Mouse (Mus musculus) cortical plate, adult 2 months (tissue): ENCODE measurements at regions not wholly inside any gene's neighbourhood (a gene's known extent, or its start where the extent isn't known, plus 50 kb on each side); places are given as distances from the start of the nearest gene placed in this dataset.

Source experiments
- H3K27ac ChIP-seq: fragments of 200-500 bp; 2 replicates; pipeline ENCODE4 v1.5.1; 2012; ENCODE audit warnings: low read length, control low read depth, inconsistent platforms; ENCODE audit not compliant: insufficient read depth
- H3K4me1 ChIP-seq: fragments of 200-500 bp; 2 replicates; pipeline ENCODE4 v1.6.1; 2011; ENCODE audit warnings: low read length; ENCODE audit not compliant: control insufficient read depth, insufficient read depth
- H3K4me3 ChIP-seq: fragments of 200-500 bp; 2 replicates; pipeline ENCODE4 v1.5.1; 2011; ENCODE audit warnings: mild to moderate bottlenecking, low read length, control low read depth; ENCODE audit not compliant: insufficient read depth
- CTCF ChIP-seq: fragments of 200-500 bp; IDR thresholded peaks from 2 replicates; pipeline ENCODE4 v1.5.1; 2011; ENCODE audit warnings: mild to moderate bottlenecking, control low read depth, low read length; ENCODE audit not compliant: insufficient read depth; ENCODE audit errors: extremely low read depth
- POLR2A ChIP-seq: fragments of 200-500 bp; IDR thresholded peaks from 2 replicates; pipeline ENCODE4 v1.6.1; 2011; ENCODE audit warnings: mild to moderate bottlenecking, low read length, control low read depth; ENCODE audit not compliant: insufficient read depth; ENCODE audit errors: extremely low read depth

DNA sequence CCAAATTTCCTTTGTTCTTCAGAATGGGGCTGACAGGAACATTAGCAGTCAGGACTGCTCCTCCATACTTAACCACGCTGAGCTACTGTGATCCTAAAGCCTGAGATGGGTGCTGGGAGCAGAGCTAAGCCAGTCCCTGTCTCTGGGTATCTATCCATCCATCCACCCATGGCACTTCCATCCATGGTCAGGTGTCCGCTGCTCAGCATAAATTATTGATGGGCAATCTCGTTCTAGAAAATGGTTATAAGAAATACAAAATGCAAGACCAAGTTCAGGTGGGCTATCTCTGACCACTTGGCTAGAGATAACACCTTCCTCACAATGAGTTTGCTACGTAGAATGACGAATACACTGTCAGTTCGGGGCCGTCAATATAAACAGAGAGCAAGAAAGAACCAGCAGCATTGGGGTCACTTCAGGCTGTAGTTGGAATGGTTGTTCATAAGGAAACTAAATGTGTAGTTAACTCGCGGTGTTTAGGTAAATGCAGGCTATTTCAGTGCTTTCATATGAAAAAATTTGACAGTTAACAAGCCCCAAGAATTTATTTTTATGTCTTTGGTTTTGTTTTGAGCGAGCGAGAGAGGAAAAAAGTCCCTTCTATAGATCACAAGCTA, 453.9 kb upstream of the Pou3f3 start:
- no peak overlapping the region for H3K27ac ChIP-seq
- no peak overlapping the region for H3K4me3 ChIP-seq
- no peak for TF ChIP-seq POLR2A
- no peak for TF ChIP-seq CTCF
- H3K4me1 ChIP-seq = no peaks in the 10 kb centered on the region; the same call in 1 of the 2 replicates

DNA sequence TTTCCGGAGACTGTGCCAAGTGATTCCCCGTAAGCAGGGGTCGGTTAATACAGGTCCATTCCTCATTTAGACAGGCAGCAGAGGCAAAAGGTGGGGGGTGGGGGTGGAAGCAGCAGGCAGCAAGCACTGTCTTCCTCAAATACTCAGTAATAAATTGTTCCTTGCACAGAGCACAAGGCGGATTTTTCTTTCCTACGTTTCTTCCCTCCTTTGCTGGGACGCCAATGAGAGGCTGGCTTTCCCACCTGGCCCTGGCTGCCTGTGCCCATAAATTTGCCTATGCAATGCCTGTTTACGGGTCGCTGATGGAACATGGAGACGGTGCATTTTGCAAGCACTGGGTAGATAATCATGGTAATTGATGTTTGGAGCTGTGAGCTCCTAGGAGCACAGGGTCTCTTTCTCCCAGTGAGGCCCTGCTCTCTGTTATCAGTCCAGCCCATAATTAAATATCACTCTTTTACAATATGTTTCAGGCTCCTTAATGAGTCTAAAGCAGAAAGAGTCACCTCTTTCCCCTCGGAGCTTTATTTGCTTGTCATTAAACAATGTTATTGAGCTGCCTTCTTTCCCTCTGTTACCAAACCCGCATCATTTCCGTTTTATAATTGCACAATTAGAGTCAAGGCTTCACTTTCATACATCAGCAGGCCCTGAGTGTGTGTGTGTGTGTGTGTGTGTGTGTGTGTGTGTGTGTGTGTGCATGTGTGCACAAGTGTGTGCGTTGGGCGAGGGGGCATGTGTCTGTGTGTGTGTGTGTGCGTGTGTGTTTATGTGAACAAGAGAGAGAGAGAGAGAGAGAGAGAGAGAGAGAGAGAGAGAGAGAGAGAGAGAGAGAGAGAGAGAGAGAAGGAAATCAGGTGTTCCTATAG, 452.7 kb upstream of the Pou3f3 start:
- TF ChIP-seq CTCF = no peak
- TF ChIP-seq POLR2A = no peak
- H3K27ac ChIP-seq = no peak overlapping the region; the same call in 1 of the 2 replicates

GRCm38 (mm10) chr1:42243458-42243855, 452.1 kb upstream of the Pou3f3 start:
- H3K4me1 ChIP-seq = no peaks in the 10 kb centered on the region; the same call in 1 of the 2 replicates
- no peak overlapping the region for H3K27ac ChIP-seq

More for the DNA sequence above, 452.7 kb upstream of the Pou3f3 start:
- H3K4me1 ChIP-seq = no peaks in the 10 kb centered on the region; the same call in 1 of the 2 replicates
- peak overlapping the region; percentile 27; the same call in 1 of the 2 replicates for H3K4me3 ChIP-seq

DNA sequence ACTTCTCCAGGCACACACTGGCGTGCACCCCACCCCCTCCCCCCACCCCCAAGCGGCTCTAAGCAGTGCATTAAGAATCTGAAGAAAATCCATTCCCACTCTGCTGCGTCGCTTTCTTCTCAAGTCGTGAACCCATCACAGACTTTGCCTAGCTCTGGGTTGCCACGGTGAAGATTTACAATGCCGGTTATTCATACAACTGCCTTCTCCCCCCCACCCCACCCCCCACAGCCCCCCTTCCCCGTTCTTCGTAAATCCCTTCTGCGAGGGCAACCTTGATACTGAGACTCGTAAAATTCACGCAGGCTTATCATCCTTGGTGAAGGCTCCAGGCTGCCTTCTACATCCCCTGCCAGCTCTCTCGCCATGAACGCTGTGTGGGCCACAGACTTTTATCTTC, 451.7 kb upstream of the Pou3f3 start:
- TF ChIP-seq POLR2A = no peak
- TF ChIP-seq CTCF = no peak
- Histone ChIP-seq H3K4me3 (peak overlapping the region; percentile 27), H3K27ac (no peak overlapping the region), H3K4me1 (no peaks in the 10 kb centered on the region; the same call in 1 of the 2 replicates)

More at GRCm38 (mm10) chr1:42243458-42243855, 452.1 kb upstream of the Pou3f3 start:
- TF ChIP-seq POLR2A = no peak
- TF ChIP-seq CTCF = no peak
- peak overlapping the region; percentile 27; the same call in 1 of the 2 replicates for H3K4me3 ChIP-seq

DNA sequence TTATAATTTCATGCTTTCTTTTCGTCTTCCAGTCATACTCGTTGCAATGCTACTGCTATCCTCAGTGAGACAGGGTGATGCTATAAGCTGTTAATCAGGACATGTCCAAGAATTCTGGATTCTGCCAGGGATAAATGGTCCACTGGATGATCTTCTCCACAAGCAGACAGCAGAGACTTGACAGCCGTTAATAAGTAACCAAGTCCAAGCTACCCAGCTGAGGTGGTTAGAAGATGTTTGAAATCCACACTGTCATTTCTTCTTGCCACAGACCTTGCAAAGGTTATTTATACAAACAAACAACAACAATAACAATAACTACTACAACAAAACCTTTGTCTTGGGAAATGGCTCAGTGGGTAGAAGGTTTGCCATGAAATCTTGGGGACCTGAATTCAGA, 443.2 kb upstream of the Pou3f3 start:
- Histone ChIP-seq H3K4me3 (no peak overlapping the region), H3K27ac (no peak overlapping the region), H3K4me1 (no peaks in the 10 kb centered on the region)
- TF ChIP-seq POLR2A (no peak), CTCF (no peak)

GRCm38 (mm10) chr1:42253786-42254185, 441.8 kb upstream of the Pou3f3 start:
- H3K4me1 ChIP-seq = peaks cover 1% of the 10 kb centered on the region; the same call in 1 of the 2 replicates
- TF ChIP-seq POLR2A (no peak), CTCF (no peak)
- H3K4me3 ChIP-seq = no peak overlapping the region
- no peak overlapping the region for H3K27ac ChIP-seq

- TF ChIP-seq CTCF = no peak
Measured at GRCm38 (mm10) chr1:42256911-42257595, 438.5 kb upstream of the Pou3f3 start.

DNA sequence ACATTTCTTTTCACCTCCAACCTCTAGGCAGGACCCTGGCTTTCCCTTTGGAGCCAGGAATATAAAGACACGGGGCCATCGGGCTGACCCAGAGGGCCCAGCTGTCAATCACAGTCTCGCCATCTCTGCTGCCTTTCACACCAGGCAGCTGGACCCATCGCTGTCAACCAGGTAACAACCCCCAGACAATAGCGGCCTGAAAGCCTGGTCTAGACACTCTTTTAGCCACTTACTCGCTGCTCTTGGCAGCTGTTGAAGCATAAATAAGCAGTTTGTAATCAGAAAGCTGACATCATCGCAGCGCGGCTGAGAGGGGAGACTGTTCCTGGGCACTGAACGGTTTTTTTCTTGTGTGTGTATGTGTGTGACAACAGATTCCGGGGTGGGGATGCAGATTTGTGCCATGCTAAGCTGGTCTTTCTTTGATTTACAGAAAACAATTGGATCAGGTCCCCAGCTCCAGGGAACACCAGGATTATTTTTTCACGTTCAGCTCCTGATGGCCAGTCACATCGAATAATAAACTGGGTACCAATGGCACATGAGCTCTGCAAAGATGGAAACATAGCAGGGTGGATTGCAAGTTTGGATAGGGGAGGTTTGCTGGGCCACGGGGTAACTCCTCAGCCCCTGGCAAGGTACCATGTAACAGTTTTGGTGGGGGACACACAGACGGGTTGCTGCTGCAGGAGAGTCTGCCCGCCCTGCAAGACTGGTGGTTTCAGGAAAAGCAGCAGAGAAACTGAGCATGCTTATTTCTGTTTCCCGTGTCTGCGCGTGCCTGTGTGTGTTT, 437.6 kb upstream of the Pou3f3 start:
- peak overlapping the region; percentile 71 for H3K27ac ChIP-seq
- peaks cover 3% of the 10 kb centered on the region for H3K4me1 ChIP-seq
- TF ChIP-seq POLR2A (no peak), CTCF (no peak)
- H3K4me3 ChIP-seq = no peak overlapping the region

More at GRCm38 (mm10) chr1:42256911-42257595, 438.5 kb upstream of the Pou3f3 start:
- Histone ChIP-seq H3K27ac (no peak overlapping the region), H3K4me3 (no peak overlapping the region), H3K4me1 (peaks cover 3% of the 10 kb centered on the region)

GRCm38 (mm10) chr1:42258594-42258910, 437.0 kb upstream of the Pou3f3 start:
- Histone ChIP-seq H3K4me3 (no peak overlapping the region), H3K4me1 (peaks cover 3% of the 10 kb centered on the region), H3K27ac (peak overlapping the region; percentile 71; the same call in 1 of the 2 replicates)
- TF ChIP-seq CTCF = no peak
- TF ChIP-seq POLR2A = no peak
